9 mouse cellular contexts compared by ENCODE assay signal in genomic region chrX:96162571-96162970, GRCm38 (mm10).
DNase-seq lines count a peak whose midpoint lies in the region; ATAC-seq and TF ChIP-seq lines count a peak whose summit lies in the region.
"Had no signal": no experiment of that assay in that cellular context is flagged by ENCODE, and none has a peak within 500 bp of the region (broad histone marks: within the 10 kb centered on the region; RNA-seq: fewer than 3 reads in every experiment).

No protein-coding gene starts in this region.

- H3K4me2 ChIP-seq in forebrain, embryonic 12.5 days = no peak overlapping the region

- TF ChIP-seq CTCF in left cerebral cortex, adult 2 months (IDR thresholded peaks at IDR 0.05) = peak; percentile 42

- no peaks in the 10 kb centered on the region for H3K27me3 ChIP-seq in forebrain, embryonic 12.5 days

- no peak for ATAC-seq in forebrain, embryonic 12.5 days (ENCODE audit: low FRiP score)

- 92% methylated on average over 2 of the region's 2 CpGs for WGBS in forebrain, embryonic 12.5 days

- H3K9me3 ChIP-seq in forebrain, embryonic 12.5 days = no peaks in the 10 kb centered on the region

- peak; percentile 6 to 43 for DNase-seq in adrenal gland, adult (ENCODE audit: inconsistent age in 2 of 2, low spot score in 1 of 2)
- no peak for DNase-seq in adrenal gland, postnatal 36 days
- no peak for DNase-seq in left cerebral cortex, adult 2 months (ENCODE audit: extremely low spot score in 1 of 2, low spot score in 2 of 2)
- no peak for DNase-seq in left cerebral cortex, adult 9 months (ENCODE audit: low spot score in 2 of 2)
- DNase-seq in c-Kit-positive CD71-positive TER-119-positive erythroid progenitor cells, embryonic 14.5 days (ENCODE audit: low spot score) = peak; percentile 19
- peak; percentile 46 for DNase-seq in lung, postnatal 10 days
- no peak for DNase-seq in layer of hippocampus, adult 18-20 months (ENCODE audit: low spot score in 2 of 2)

- intact Hi-C loops in left cerebral cortex, adult 2 months (cut with DNase I) = loop anchor here (5.0 kb wide), 1 partner anchor 145 kb away; no protein-coding TSS in a partner anchor

- H3K27ac ChIP-seq in left cerebral cortex, adult 2 months = no peak overlapping the region
- H3K27ac ChIP-seq in forebrain, embryonic 12.5 days = no peak overlapping the region

- H3K9ac ChIP-seq in forebrain, embryonic 12.5 days = no peak overlapping the region

- H3K4me1 ChIP-seq in forebrain, embryonic 12.5 days = no peaks in the 10 kb centered on the region

- H3K36me3 ChIP-seq in forebrain, embryonic 12.5 days (replicated peaks) = no peaks in the 10 kb centered on the region; the same call in 1 of the 2 replicates

- no peak overlapping the region for H3K4me3 ChIP-seq in left cerebral cortex, adult 2 months
- H3K4me3 ChIP-seq in forebrain, embryonic 12.5 days (replicated peaks) = no peak overlapping the region
- H3K4me3 ChIP-seq: erythroblast, embryonic 14.5 days had no signal

Comparison
In these comparisons a context has a peak if more than half of its experiments do, and no peak if none do; other contexts are left out.
1. DNase-seq: peak in adrenal gland, adult (2 of 2), c-Kit-positive CD71-positive TER-119-positive erythroid progenitor cells, embryonic 14.5 days (single experiment) and lung, postnatal 10 days (single experiment); none in adrenal gland, postnatal 36 days (0 of 2), left cerebral cortex, adult 2 months (0 of 2), left cerebral cortex, adult 9 months (0 of 2) and layer of hippocampus, adult 18-20 months (0 of 2).